Mouse (Mus musculus): ENCODE measurements at regions not wholly inside any gene's neighbourhood (a gene's known extent, or its start where the extent isn't known, plus 50 kb on each side); places are given as distances from the start of the nearest gene placed in this dataset.

DNA sequence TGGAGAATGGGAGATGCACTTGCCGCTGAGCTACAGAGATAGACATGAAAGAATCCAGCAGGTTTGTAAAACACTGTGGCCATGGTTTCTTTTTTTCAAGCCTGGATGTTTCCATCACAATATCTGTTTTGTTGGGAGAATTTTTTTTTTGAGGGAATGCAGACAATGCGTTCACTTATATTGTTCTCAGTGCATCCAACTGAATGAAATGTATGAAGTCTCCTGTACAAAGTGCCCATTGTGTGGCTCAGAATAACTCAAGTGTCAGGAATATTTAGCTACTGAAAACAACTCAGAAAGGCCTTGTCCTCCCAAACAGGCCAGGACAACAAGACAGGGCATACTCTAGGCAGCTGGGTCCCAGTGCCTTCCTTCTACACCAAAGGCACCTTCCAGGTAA lies 120.3 kb upstream of the Ado start:
- DNase-seq (ENCODE audit: low read depth, low spot score): no peak

DNA sequence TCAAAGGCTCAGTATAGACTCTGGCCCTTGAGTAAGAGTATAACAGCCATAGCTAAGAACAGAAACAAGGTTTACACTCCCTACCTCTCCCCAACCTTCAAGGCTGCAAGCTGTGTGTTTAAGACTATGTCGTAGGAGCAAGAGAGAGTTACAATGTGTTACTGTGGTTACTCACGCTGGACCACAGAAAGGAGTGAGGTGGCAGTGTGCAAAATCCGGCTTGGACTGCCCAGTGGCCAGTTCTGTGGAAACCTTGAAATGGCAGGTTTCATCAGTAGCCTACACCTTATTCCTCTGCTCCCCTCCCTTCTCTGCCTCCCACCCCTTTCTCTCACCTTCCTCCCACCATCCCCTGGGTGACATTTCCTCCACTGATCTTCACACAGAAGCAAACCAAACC lies 114.3 kb upstream of the Ado start:
- no peak for DNase-seq (ENCODE audit: low read depth, low spot score)

DNA sequence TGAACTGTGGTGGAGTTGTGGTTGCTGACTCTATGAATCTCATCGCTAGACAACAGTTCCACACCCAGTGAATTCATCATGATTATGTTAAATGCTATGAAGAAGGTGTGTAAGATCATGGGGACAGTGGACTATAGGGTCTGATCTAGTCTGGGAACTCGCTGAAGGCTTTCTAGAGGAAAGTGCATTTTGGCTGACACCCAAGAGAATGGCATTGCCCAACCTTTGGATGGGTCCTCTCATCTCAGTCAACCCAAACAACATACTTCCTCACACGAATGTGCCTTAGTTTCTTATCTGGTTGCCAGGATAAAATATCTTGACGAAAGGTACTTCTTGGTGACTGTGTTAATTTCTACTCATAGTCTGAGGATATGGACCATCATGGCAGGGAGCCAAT lies 112.9 kb upstream of the Ado start:
- no peak for DNase-seq (ENCODE audit: low read depth, low spot score)

DNA sequence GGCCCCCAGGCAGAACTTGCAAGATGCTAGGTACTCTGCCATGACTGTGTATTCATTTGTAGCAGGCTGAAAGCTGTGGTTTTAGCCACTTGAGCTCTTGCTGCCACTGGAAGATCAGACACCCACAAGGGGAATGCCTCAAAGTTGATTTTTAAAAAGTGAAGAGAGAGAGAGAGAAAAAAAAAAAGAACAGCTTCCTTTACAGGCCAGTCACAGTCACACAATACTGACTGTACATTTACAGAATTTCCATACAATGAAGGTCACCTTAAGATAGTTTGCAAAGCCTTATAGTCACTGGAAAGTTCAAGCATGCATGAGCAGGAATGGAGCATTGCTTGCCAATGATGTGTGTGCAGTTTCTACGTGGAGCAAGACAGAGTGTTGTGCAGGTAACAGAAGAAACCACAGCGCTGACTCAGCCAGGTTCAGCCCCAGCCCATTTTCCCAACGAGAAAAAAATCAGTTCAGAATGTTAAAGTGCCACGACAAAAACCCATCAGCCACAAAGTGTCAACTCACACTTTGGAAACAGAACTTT lies 109.3 kb upstream of the Ado start:
- DNase-seq (ENCODE audit: low read depth, low spot score): no peak

DNA sequence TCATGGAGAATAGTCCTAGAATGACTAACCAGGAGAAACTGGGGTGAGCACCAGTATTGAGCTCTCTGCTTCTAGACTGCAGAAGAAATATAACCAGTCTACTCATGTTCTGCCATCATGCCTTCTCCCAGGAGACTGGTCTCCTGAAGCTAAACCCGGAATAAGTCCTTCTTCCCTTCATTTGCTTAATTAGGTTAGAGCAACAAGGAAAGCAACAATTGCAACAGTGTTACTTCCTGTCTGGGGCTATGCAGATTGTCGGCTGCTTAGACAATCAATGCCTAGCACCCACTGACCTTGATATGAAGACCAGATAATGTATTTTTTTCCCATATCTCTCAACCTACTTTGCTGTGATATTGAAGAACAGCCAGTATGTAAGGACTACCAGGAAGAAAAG lies 108.5 kb upstream of the Ado start:
- DNase-seq (ENCODE audit: low read depth, low spot score): no peak

DNA sequence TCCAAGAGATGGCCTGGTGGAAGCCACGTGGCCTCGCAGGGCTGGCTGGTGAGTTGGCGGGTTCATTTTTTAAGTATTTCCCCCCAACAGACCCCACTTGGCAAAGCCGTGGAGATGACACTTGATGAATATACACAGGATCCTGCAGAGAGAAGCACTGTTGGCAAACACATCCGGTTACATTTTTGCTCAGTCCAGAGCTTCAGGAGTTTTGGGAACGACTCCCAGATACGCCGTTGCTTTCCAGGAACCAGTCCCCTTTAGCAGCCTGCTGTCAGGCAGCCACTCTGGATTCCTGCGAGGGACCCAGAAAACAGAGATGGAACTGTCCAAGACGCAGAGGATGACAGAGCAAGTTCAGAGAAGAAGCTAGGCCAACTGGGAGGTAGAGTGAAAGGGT lies 105.8 kb upstream of the Ado start:
- no peak for DNase-seq (ENCODE audit: low read depth, low spot score)

DNA sequence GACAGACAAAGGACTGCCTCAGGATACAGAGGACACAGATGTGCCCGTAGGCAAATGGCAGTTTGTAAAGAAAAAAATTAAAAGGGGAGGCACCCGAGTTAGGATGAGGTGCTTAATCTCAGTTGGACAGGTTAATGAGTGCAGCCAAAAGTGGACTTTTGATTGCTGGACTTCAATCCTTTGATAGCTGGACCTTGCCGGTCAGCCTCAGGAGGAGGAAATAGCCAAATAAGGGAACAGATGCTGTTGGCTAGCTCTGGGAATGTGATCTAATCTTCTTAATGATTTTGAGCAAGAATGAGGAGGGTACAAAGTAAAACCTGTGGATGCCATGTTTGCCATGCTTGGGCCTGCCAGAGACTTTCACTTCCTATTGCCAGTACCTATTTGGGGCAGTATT lies 103.5 kb upstream of the Ado start:
- DNase-seq (ENCODE audit: low read depth, low spot score): no peak

DNA sequence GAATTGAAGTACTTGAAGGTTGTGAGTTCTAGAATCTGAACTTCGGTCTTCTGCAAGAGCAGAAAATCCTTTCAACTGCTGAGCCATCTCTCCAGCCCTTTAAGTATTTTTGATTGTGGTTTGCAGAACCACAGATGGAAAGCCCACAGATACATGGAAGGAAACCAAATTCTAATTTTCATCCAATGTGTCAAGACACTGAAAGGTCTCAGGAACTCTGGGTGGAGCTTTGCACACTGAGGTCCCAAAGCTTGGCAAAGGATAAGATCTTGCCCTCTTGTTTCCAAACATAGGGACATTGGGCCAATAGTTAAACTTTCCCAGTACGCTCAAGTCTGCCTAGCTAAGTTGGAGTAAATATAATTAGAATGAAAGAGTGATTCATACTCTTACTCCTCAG lies 102.6 kb upstream of the Ado start:
- no peak for DNase-seq (ENCODE audit: low read depth, low spot score)

DNA sequence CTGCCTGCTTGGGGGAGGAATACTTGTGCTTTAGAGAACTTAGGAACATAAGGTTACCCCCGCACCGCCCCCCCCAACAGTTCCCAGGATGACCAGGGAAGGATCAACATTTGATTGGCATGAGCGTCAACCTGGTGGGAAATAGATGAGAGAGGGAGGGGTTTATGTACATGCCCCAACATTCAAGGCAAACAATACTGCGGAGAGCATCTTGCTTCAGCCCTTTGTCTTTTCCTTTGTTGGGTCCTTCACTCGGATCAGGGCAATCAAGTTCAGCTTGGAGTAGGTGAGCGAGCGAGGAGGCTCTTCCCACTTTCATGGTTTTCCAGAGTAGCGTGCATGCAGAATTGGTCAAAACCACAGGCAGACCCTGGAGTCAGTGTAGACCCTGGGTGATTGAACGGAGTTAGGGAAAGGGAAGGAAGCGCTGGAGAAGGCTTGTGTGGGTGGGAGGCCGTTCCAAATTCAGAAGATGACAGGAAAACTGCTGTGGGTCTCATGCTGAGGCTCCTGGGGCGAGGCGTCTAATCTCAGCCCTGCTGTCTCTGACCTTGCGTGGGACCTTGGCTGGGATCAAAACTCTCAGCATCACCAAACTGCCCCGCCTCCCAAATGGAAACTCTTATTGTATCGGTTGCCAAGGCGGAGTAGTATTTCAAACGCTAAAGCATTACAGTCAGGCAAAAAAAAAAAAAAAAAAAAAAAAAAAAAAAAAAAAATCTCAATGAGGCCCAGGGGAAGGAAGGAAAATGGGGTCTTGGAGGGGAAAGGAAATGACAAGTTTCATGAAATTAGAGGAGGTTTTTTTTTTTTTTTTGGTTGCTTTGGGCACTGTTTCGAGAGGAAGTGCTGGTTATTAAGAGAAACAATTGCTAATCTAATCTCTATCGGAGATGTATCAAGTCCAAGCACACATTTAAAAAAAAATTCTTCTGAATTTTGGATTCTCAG lies 99.3 kb upstream of the Ado start:
- DNase-seq (ENCODE audit: low read depth, low spot score): peak; percentile 86

DNA sequence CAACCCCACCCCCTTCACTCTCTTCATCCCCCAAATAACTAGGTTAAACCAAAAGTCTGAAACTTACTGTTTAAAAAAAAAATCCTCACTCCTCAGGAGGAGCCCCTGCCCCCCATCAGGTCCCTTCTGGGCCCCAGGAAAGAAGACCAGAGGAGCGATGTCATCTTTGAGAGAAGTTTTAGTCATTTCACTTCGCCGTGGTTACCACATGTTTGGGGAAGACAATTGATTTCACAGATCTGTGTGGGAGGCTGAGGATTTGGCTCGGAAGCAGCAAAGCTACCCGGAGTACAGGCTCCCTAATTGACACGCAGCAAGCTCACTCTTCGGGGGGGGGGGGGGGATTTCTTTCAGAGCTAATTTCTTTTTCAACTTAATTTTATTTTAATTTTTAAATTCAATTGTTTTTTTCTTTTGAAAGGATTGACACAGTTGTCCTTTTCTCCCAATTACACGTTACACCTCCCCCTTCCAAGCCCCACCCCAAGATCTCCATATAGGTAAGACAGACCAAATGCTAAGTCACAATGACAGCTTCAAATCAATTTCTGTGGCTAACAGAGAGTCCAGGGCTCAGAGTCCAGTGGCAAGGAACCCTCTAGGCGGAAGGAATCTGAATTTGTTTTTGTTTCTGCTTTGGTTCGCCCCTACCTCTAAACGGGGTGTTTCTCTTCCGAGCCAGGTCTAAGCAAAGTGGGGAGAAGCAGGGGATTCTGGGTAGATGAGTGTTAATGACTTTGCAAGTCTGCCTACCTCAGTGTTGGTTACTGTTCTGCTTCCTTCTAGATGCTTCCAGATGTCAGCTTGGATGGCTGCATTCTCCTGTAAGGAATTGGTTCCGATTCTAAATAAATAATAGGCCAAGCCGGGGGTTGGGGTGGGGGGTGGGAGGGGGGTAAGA lies 98.2 kb upstream of the Ado start:
- peak; percentile 53 for DNase-seq (ENCODE audit: low read depth, low spot score)

DNA sequence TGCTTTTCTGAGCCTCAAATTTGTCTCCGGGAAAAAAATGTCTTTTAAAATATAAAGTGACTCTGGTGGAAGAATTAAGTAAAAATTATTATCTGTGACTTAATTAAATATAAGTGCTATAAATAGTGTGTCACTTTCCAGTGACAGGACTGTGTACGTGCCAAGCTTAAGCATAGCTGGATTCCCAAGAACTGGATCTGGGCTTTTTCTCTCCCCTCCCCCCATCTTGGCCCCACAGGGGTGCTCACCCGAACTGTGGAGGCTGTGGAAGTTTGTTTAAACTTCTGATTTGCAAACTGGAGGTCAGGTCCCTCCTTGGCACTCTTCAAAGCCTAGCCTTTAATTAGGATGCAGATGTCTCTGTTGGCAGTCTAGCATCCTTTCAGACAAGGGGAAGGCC lies 97.1 kb upstream of the Ado start:
- peak; percentile 35 for DNase-seq (ENCODE audit: low read depth, low spot score)

DNA sequence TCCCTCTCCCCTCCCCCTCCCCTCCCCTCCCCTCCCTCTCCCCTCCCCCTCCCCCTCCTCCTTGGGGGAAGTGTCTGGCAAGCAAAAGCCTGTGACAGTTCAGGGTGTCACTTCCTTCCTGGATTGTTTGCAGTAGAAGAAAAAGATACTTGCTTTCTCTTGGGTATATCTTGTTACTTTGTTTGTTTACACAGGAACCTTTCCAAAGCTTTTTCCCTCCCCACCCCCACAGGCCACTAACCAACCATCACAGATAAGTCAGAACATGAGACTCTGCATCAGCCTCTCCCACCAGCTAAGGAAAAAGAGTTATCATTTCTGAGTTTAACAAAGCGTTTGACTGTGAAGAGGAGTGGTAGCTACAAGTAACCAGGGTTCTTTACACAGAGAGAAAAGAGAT lies 95.5 kb upstream of the Ado start:
- DNase-seq (ENCODE audit: low read depth, low spot score): peak; percentile 8

DNA sequence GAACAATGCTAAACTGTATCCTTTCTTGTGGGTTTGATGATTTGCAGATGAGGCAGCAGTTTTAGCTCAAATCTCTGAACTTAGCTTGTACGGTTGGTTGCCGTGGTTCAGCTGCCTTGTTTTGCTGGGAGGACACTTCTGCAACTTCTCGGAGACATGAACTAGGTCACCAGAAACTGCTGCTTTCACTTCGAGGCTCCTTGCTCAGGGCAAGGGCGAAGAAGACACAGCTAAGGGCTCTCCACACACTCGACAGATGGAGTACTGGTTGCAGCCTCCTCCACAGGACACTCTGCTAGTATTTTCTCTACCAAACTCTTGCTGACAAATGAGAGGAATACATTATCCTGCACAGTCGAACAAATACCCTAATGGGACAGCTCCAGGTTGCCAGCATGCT lies 94.9 kb upstream of the Ado start:
- peak; percentile 26 for DNase-seq (ENCODE audit: low read depth, low spot score)

DNA sequence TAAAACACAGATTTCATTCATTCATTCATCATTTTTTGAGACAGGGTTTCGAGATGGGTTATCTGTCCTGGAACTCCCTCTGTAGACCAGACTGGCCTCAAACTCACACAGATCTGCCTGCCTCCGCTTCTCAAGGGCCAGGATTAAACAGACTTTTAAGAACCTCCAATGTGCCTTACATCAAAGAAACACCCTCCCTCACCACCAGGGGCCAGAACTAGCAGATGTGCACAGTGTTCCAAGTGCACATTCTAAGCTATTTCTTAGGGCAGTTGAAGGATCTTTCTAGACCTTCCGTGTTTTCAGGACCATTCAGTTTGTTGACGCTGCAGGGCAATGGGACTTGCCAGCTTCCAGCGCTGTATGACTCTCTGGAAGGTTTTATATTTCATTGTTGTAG lies 88.6 kb upstream of the Ado start:
- peak; percentile 19 for DNase-seq (ENCODE audit: low read depth, low spot score)

DNA sequence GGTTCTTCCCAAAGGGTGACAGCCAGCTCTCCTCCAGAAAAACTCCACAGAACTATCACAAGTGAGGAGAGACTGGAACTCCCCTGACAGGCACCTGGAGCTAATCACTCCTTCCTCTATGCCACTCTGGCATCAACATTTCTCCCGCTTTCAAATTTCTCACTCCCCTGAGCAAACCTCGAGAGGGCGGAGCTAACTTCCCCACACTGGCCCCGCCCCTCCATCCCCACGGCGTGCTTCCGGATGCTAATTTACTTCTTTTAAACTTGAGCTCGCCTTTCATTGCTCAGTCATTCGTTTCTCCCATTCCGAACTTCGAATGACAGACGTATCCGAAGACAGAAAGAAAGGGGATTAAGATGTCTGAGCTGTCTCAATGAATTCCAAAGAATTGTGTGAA lies 87.8 kb upstream of the Ado start:
- peak; percentile 60 for DNase-seq (ENCODE audit: low read depth, low spot score)

DNA sequence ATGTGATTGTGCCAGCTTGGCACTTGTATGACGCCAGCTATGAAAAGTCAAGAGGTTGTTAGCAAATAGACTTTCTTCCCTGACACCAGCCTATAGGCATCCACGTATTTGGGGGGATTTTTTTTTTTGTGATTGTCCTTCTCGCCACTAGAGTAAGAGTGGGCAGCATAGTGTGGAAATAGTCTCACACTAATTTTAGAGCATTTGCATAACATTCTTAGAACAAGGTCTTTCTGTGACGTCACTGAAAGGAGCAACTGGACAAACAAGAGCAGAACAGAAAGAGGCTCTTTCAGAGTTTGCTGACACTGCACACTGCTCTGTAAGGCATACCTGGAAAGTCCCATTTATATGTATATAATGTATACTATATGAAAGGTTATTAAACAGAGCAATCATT lies 86.0 kb upstream of the Ado start:
- DNase-seq (ENCODE audit: low read depth, low spot score): no peak

DNA sequence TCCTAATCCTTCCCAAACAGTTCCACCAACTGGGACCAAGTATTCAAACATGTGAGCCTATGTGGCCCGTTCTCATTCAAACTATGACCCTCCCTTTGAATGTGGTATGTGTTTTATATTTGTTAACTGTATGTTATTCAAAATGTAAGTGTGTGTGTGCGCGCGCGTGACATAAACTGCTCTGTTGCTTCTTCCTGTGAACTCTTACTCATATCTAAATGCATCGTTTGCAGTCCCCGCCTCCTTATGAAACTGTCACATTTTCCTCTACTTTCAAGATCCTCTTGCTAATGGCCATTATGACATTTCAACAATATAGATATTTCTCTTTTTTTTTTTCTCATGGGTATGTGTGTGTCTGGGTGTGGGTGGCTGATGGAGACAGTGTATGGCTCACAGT lies 84.3 kb upstream of the Ado start:
- DNase-seq (ENCODE audit: low read depth, low spot score): no peak

DNA sequence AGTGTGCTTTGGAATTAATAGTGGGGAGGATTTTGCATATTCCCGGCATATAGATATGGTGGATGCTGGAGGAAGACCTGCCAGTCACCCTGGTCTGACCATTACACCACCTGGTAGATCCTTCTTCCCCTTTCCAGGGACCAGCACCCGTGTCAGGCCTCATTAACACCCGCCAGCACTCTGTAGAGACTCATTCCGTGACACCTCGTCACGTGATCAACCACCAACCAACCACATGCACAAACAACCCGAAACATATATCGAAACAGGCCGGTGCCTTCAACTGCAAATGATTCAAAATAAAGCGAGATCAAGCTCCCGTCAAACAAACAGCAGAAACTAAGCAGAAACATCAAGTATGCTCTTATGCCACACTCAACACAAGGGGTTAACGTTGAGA lies 74.6 kb upstream of the Ado start:
- no peak for DNase-seq (ENCODE audit: low read depth, low spot score)

DNA sequence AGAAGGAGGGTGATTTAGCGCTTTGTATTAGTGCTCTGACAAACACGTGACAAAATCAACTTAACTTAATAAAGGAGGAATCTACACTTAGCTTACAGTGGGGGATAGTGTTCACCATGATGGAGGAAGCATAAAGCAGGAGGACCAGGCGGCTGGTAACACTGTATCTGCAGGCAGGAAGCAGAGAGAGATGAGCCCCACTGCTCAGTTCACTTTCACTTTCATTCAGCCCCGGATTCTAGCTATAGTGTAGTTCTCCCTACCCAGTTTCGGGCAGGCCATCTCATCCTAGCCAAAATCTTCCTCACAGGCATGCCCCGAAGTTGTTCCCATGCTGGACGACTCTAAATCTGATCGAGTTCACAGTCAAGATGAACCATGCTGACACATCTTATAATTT lies 71.3 kb upstream of the Ado start:
- no peak for DNase-seq (ENCODE audit: low read depth, low spot score)

DNA sequence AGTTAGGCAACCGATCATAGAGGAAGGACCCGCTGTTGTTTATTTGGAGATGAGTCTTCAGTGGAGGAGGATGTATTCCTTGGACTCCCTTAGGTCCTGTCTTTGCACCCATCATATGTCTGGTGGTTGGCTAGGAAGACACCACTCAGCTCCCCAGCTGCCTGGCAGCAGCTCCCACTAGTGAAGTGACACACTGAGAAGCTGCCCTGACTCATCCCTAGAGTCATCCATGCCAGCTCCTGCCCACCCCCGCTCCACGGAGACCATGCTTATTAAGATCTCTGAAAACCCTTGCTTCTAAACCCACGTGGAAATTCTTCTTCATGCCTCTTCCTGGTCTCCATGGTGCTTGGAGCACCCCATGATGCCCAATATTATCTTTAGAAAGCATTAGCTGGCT lies 69.4 kb upstream of the Ado start:
- no peak for DNase-seq (ENCODE audit: low read depth, low spot score)

DNA sequence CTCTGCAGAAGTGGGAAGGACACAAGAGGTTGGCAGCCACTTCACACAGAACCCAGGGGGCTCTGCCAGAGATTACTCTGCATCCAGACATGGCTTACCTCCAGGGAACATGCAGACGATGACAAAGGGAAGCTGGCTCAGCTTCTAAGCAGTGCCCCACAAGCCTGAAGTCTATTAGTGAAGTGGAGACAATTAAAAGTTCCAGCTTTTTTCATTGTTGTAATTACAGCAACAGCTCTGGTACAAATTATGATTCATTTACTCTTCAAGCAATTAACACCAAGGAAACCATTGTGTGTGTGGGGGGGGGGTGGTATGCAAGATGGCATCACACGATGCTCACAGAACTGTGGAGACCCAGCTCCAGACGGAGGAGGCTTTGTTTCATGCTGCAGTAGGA lies 66.3 kb upstream of the Ado start:
- no peak for DNase-seq (ENCODE audit: low read depth, low spot score)

DNA sequence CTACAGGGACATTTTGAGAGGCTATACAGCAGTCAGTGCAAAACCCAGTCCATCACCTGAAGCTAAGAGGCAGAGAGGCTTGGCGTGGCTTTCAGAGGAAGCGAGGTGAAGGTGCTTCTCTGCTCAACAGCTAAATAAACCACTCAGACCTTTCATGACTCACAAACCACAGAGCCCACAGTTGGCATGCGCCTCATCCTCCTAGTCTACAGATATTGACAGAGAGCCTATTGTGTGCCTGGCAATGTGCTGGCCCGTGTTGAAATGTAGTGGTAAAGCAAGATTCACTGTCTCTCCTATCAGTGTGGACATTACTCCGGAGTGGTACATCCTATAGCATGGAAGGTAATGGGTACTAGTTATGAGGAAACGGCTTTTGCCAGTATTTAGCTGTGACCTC lies 61.9 kb upstream of the Ado start:
- DNase-seq (ENCODE audit: low read depth, low spot score): no peak

DNA sequence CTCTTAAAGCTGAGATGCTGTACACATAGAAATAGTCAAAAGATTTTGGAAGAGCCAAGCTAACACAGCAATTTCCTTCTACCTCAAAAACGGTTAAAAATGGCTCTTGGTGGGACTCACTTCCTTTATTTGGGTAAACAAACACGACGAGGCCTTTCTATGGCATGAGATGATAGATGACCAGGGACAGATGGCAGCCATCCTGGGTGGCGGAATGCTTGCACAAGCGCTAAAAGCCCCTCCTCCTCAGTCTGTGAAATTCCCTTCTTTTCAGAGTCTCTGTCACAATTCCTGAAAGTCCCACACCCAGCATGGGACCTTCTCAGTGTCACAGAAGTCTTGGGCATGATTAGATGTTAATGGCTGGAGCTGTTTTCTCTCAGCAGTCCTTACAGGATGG lies 59.3 kb upstream of the Ado start:
- no peak for DNase-seq (ENCODE audit: low read depth, low spot score)

All from ES-CJ7 (cell line).